8 mouse cellular contexts compared by ENCODE assay signal in genomic region chr11:100893482-100893881, GRCm38 (mm10). TPM values are rescaled to one million over a fixed set of nuclear protein-coding genes. Genes with fewer than 3 reads are reported as not detected.
A peak's percentile ranks its signal among the peaks of the same experiment; 100 is the strongest.
DNase-seq lines count a peak whose midpoint lies in the region; ATAC-seq and TF ChIP-seq lines count a peak whose summit lies in the region.

No protein-coding gene starts in this region.

- no peaks in the 10 kb centered on the region for H3K27me3 ChIP-seq in E14TG2a.4 (ENCODE audit: insufficient read depth, low read length)
- no peaks in the 10 kb centered on the region for H3K27me3 ChIP-seq in heart, embryonic 13.5 days (replicated peaks)
- no peaks in the 10 kb centered on the region for H3K27me3 ChIP-seq in liver, embryonic 15.5 days
- H3K27me3 ChIP-seq in thymus, adult 2 months (ENCODE audit: control insufficient read depth, insufficient read depth, low read length), result no peaks in the 10 kb centered on the region

- H3K27ac ChIP-seq in heart, embryonic 13.5 days (replicated peaks), result no peak overlapping the region
- H3K27ac ChIP-seq in liver, embryonic 15.5 days (replicated peaks), result no peak overlapping the region; the same call in 1 of the 2 replicates
- H3K27ac ChIP-seq in thymus, adult 2 months (ENCODE audit: control insufficient read depth, insufficient read depth, low read length), result peak overlapping the region; percentile 97

- H3K4me3 ChIP-seq in E14TG2a.4 (replicated peaks; ENCODE audit: low read length), result no peak overlapping the region
- 0 out of 2 replicates have a peak overlapping the region, but pooled peaks have one; percentile 0 for H3K4me3 ChIP-seq in heart, embryonic 13.5 days
- H3K4me3 ChIP-seq in liver, embryonic 15.5 days (replicated peaks), result no peak overlapping the region
- no peak overlapping the region for H3K4me3 ChIP-seq in thymus, adult 2 months (ENCODE audit: control insufficient read depth, insufficient read depth, low read length)

- peaks cover 96% of the 10 kb centered on the region for H3K36me3 ChIP-seq in E14TG2a.4 (ENCODE audit: insufficient read depth, low read length)
- peaks cover 93% of the 10 kb centered on the region for H3K36me3 ChIP-seq in heart, embryonic 13.5 days
- peaks cover 77% of the 10 kb centered on the region for H3K36me3 ChIP-seq in liver, embryonic 15.5 days (replicated peaks)
- peaks cover 6% of the 10 kb centered on the region; the same call in 1 of the 2 replicates for H3K36me3 ChIP-seq in thymus, adult 2 months (ENCODE audit: control insufficient read depth, insufficient read depth, low read length)

- peak; percentile 93 for TF ChIP-seq CTCF in E14TG2a.4 (conservative IDR thresholded peaks at IDR 0.05; ENCODE audit: low read length)
- TF ChIP-seq CTCF in brain, embryonic 14.5 days (IDR thresholded peaks at IDR 0.05; ENCODE audit: borderline replicate concordance, extremely low read depth, insufficient read depth, insufficient read length), result peak; percentile 99
- peak; percentile 98 for TF ChIP-seq CTCF in thymus, adult 2 months (IDR thresholded peaks at IDR 0.05; ENCODE audit: borderline replicate concordance, control insufficient read depth, extremely low read depth, insufficient read depth, low read length, poor library complexity)

- no peak for TF ChIP-seq POLR2A in brain, embryonic 14.5 days (IDR thresholded peaks at IDR 0.05; ENCODE audit: borderline replicate concordance, extremely low read depth, insufficient read depth, insufficient read length, poor library complexity, severe bottlenecking)
- no peak for TF ChIP-seq POLR2A in thymus, adult 2 months (IDR thresholded peaks at IDR 0.05; ENCODE audit: control insufficient read depth, extremely low read depth, insufficient read depth, low read length, poor library complexity)

- no peak for ATAC-seq in heart, embryonic 13.5 days (ENCODE audit: extremely low read depth, insufficient number of reproducible peaks, low FRiP score, low TSS enrichment)
- peak; percentile 33 for ATAC-seq in liver, embryonic 15.5 days (ENCODE audit: insufficient read depth)

- H3K4me2 ChIP-seq in heart, embryonic 13.5 days, result peak overlapping the region; percentile 45
- peak overlapping the region; percentile 47; the same call in 1 of the 2 replicates for H3K4me2 ChIP-seq in liver, embryonic 15.5 days

- peaks cover 12% of the 10 kb centered on the region; the same call in 1 of the 2 replicates for H3K9me3 ChIP-seq in E14TG2a.4 (ENCODE audit: low read length)
- no peaks in the 10 kb centered on the region for H3K9me3 ChIP-seq in heart, embryonic 13.5 days
- no peaks in the 10 kb centered on the region for H3K9me3 ChIP-seq in liver, embryonic 15.5 days (replicated peaks)

- peak; percentile 94 for DNase-seq in brain, embryonic 14.5 days (ENCODE audit: low read depth)
- DNase-seq in fibroblast of lung, adult 2 months (ENCODE audit: low read depth), result peak; percentile 77
- peak; percentile 91 for DNase-seq in kidney, postnatal 25 days
- DNase-seq in ovary, adult 18-20 months (ENCODE audit: low spot score), result peak; percentile 83
- peak; percentile 92 for DNase-seq in thymus, adult 2 months

- peaks cover 22% of the 10 kb centered on the region for H3K4me1 ChIP-seq in E14TG2a.4 (replicated peaks; ENCODE audit: low read depth, low read length)
- peaks cover 37% of the 10 kb centered on the region for H3K4me1 ChIP-seq in heart, embryonic 13.5 days
- H3K4me1 ChIP-seq in liver, embryonic 15.5 days (replicated peaks), result peaks cover 58% of the 10 kb centered on the region
- H3K4me1 ChIP-seq in thymus, adult 2 months (replicated peaks; ENCODE audit: control insufficient read depth, insufficient read depth, low read length), result peaks cover 60% of the 10 kb centered on the region

- whole genome bisulfite sequencing in heart, embryonic 13.5 days, result 17% methylated on average over 9 of the region's 9 CpGs
- WGBS in liver, embryonic 15.5 days (ENCODE audit: insufficient replicate concordance), result 13% methylated on average over 9 of the region's 9 CpGs
- 22% methylated on average over 9 of the region's 9 CpGs for WGBS in thymus, adult 2 months

- peak overlapping the region; percentile 54 for H3K9ac ChIP-seq in heart, embryonic 13.5 days
- H3K9ac ChIP-seq in liver, embryonic 15.5 days, result 0 out of 2 replicates have a peak overlapping the region, but pooled peaks have one; percentile 15

RNA-seq across cellular contexts. Expression of gene Stat5a, which starts 34.3 kb away (rescaled TPM):
- polyA plus RNA-seq in brain, embryonic 14.5 days (2012; rRNA removed), result 1.4 and 2.1 TPM in 2 replicates
- 5.2 and 5.9 TPM in 2 replicates for polyA plus RNA-seq in heart, embryonic 13.5 days (2015; fragmentation: Nextera tagmentation; extraction: Ambion mirVana)
- polyA plus RNA-seq in liver, embryonic 15.5 days (2015; fragmentation: Nextera tagmentation; extraction: Ambion mirVana), result 8.2 and 8.7 TPM in 2 replicates
- 136 and 161 TPM in 2 replicates for polyA plus RNA-seq in thymus, adult 2 months (2012; rRNA removed)

RNA-seq across cellular contexts. Expression of gene Stat5b, which starts 43.0 kb away (rescaled TPM):
- polyA plus RNA-seq in brain, embryonic 14.5 days (2012; rRNA removed), result 16.4 and 21.5 TPM in 2 replicates
- 24.3 and 27.0 TPM in 2 replicates for polyA plus RNA-seq in heart, embryonic 13.5 days (2015; fragmentation: Nextera tagmentation; extraction: Ambion mirVana)
- polyA plus RNA-seq in liver, embryonic 15.5 days (2015; fragmentation: Nextera tagmentation; extraction: Ambion mirVana), result 20.6 and 22.5 TPM in 2 replicates
- polyA plus RNA-seq in thymus, adult 2 months (2012; rRNA removed), result 178 and 204 TPM in 2 replicates

RNA-seq across cellular contexts. Expression of gene Stat3, which starts 45.9 kb away (rescaled TPM):
- polyA plus RNA-seq in brain, embryonic 14.5 days (2012; rRNA removed), result 29.1 and 36.9 TPM in 2 replicates
- polyA plus RNA-seq in heart, embryonic 13.5 days (2015; fragmentation: Nextera tagmentation; extraction: Ambion mirVana), result 41.8 and 42.9 TPM in 2 replicates
- 35.5 and 40.0 TPM in 2 replicates for polyA plus RNA-seq in liver, embryonic 15.5 days (2015; fragmentation: Nextera tagmentation; extraction: Ambion mirVana)
- polyA plus RNA-seq in thymus, adult 2 months (2012; rRNA removed), result 140 and 147 TPM in 2 replicates

Comparison
In these comparisons a context has a peak if more than half of its experiments do, and no peak if none do; other contexts are left out.
1. RNA of gene Stat5a, which starts 34.3 kb away (polyA plus RNA-seq): 136 to 161 TPM in thymus, adult 2 months; 8.2 to 8.7 TPM in liver, embryonic 15.5 days, 5.2 to 5.9 TPM in heart, embryonic 13.5 days and 1.4 to 2.1 TPM in brain, embryonic 14.5 days; every median in the first group is over 10 times any median in the second.
2. Peak in every context shown above with its lines, with median percentiles within 50 percentile points of each other: CTCF ChIP-seq and DNase-seq.